Mouse (Mus musculus) megakaryocyte, embryonic 14.5 days (primary cell): Measurements from ENCODE around the gene Ank3.

ENCODE experiments used
- FLI1 ChIP-seq: IDR thresholded peaks from 2 replicates; pipeline ENCODE4 v1.6.1; 2012; ENCODE audit warnings: low read length, inconsistent platforms, mixed read lengths
- GATA1 ChIP-seq: IDR thresholded peaks from 3 replicates; pipeline ENCODE4 v1.6.1; 2012; ENCODE audit warnings: mixed read lengths, low read length, inconsistent platforms, borderline replicate concordance

DNA sequence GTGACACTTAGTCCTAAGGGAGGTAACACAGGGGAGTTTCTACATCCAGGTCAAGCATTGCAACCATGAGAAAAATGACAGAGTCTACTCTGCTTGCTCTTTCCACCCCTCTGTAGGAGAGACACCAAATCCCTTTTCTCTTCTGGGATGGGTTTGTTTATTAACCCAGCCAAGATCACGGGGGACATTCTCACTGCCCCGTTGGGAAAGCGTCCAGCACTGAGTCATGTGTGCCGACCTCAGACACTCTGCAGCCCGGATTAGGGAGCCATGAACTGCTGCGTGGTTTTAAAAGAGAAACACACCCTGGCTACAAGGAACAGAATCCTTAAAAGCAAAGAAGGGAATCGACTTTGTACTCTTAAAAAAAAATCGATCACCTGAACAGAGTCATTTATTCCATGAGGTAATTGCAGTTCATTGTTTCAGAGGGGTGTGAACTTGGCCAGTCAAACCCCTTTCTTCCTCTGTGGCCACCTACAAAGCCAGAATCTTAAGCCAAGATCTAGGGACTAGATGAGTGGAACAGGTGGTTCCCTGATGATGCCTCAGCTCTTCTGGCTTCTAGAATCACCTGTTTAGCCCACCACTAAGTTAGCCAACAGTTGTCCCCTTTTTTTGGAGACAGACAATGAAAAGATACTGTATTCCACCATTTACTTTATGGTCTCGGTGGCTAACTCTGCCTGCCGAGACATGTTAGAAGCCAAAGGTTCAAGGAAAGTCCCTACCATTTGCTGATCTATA, 518.3 kb downstream of the Ank3 start:
- TF ChIP-seq GATA1 = no peak
- TF ChIP-seq FLI1 = no peak
